Mouse (Mus musculus): ENCODE measurements around the gene Proser3. TPM values are rescaled to one million over a fixed set of nuclear protein-coding genes. Genes with fewer than 3 reads are reported as not detected.
A peak's percentile ranks its signal among the peaks of the same experiment; 100 is the strongest.

Gene Proser3
- total RNA-seq, 2 experiments from 2014 or later: 2.6 to 3.6 TPM

DNA sequence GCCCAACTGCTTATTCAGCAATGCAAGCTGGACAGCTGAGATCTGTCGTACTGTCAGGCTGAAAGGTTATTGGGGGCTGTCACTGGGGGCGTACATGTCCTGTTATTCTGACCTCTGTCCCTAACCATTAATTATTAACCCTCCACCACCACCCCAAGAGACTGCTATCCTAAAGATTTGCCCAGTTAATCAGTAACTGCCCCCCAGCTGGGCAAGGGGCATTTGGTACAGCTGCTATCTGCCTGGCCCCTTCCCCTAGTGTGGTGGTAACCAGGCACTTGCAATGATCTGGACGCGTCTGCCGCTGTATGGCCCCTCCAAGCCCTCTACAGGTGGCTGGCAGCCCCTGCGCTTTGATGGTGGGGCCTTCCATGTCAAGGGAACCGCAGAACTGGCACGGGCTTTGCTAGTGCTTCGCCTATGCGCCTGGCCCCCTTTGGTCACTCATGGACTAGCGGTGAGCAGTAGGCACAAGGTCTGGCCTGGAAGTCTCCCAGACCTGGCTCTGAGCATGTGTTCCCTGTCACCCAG lies 58.6 kb downstream of the Proser3 start, which contains the start of gene Prodh2:
TSS of gene Prodh2 (plus strand) at position 222 of the 531 bp plus-strand sequence.
- ATAC-seq (ENCODE audit: poor library complexity, severe bottlenecking): no peak

DNA sequence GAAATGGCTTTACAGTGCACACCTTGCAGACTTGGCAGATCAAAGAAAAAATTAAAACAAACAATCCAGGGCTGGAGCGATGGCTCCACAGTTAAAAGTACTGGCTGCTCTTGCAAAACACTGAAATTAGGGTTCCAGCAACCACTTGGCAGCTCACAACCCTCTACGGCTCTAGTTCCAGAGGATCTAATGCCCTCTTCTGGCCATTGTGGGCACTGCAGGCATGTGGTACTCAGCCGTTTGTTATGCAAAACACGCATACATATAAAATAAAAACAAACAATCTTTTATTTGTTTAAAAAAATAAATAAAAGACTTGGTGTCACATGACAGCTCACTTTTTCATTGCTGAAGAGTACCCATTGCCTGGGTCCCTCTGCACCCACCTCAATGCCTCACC lies 59.3 kb downstream of the Proser3 start:
- ATAC-seq (ENCODE audit: poor library complexity, severe bottlenecking): peak; percentile 75

DNA sequence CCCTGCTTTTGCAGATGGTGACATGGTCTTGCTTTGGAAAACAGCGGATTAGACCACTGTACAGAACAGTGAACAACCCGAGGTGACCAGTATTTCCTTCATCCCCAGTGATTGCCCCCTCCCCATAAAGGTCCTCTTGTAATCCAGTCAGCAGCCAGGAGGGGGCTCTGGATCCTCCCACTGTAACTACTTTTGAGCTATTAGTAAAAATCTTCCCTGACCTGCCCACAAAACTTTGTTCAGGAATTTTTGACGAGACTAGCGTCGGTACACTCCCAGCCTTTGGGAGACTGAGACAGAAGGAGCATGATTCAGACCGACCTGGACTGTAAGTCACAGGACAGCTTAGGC lies 61.2 kb downstream of the Proser3 start:
- no peak for ATAC-seq (ENCODE audit: poor library complexity, severe bottlenecking)

DNA sequence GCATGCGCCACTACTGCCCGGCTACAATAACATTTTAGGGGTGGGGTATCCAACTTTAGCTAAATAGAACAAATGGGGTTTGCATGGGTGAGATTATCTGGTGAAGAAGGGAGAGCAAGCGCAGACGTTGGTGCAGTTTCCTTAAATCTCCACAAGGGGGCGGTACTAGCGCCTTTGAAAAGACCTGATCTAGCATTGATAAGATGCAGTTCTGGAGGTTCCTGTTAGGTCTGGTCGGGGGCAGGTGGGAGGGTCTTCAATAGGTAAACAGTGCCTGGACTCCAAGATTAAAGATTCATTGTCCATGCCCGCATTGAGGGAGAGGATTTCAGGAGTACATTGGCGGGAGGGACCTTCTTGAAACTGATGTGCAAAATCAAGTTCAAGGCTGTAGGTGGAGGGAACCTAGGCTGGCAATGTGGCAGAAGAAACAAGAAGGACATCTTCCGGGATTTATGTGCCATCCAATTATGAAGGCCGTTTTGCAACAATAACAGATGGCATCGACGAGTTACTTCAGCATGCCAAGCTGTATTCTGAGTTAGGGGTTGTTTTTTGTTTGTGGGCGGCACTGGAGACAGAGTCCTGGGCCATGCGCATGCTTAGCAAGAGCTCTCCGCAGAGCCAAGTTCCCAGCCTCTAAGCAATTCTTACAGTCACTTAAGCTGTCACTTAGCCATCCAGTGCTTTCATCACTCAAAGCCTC lies 61.7 kb downstream of the Proser3 start:
- no peak; the same call in 1 of the 2 replicates for ATAC-seq (ENCODE audit: poor library complexity, severe bottlenecking)

Other genes with a start within 250 kb of the Proser3 start
Only the 30 nearest of the 34 such genes appear.
- 3.7 and 5.1 TPM in 2 replicates for gene Sdhaf1, start 228.4 kb downstream of the Proser3 start, total RNA-seq (2015)
- 5.8 and 5.9 TPM in 2 replicates for gene Sdhaf1, start 228.4 kb downstream of the Proser3 start, total RNA-seq (2017)
- gene Lrfn3, start 189.5 kb downstream of the Proser3 start, total RNA-seq (2015): 0.11 TPM in 1 of 2 replicates, not detected in the other
- not detected in 2 replicates for gene Lrfn3, start 189.5 kb downstream of the Proser3 start, total RNA-seq (2017)
- 2,723 and 2,838 TPM in 2 replicates for gene Tyrobp, start 138.5 kb downstream of the Proser3 start, total RNA-seq (2015)
- 1,463 and 1,715 TPM in 2 replicates for gene Tyrobp, start 138.5 kb downstream of the Proser3 start, total RNA-seq (2017)
- gene Hcst, start 132.4 kb downstream of the Proser3 start, total RNA-seq (2015): 45.8 and 47.6 TPM in 2 replicates
- 13.3 and 18.5 TPM in 2 replicates for gene Hcst, start 132.4 kb downstream of the Proser3 start, total RNA-seq (2017)
- 23.0 and 28.6 TPM in 2 replicates for gene Nfkbid, start 130.6 kb downstream of the Proser3 start, total RNA-seq (2015)
- gene Nfkbid, start 130.6 kb downstream of the Proser3 start, total RNA-seq (2017): 13.3 and 17.2 TPM in 2 replicates
- gene Aplp1, start 106.8 kb downstream of the Proser3 start, total RNA-seq (2015): 0.07 and 0.25 TPM in 2 replicates
- 0.08 TPM in 1 of 2 replicates, not detected in the other for gene Aplp1, start 106.8 kb downstream of the Proser3 start, total RNA-seq (2017)
- gene Kirrel2, start 94.6 kb downstream of the Proser3 start, total RNA-seq (2015): not detected in 2 replicates
- gene Kirrel2, start 94.6 kb downstream of the Proser3 start, total RNA-seq (2017): 0.07 TPM in 1 of 2 replicates, not detected in the other
- not detected in 2 replicates for gene Nphs1, start 94.0 kb downstream of the Proser3 start, total RNA-seq (2015)
- gene Nphs1, start 94.0 kb downstream of the Proser3 start, total RNA-seq (2017): 0.29 TPM in 1 of 2 replicates, not detected in the other
- gene Prodh2, start 58.7 kb downstream of the Proser3 start, total RNA-seq (2015): not detected in 2 replicates
- not detected in 2 replicates for gene Prodh2, start 58.7 kb downstream of the Proser3 start, total RNA-seq (2017)
- gene Arhgap33, start 17.2 kb downstream of the Proser3 start, total RNA-seq (2015): 7.0 and 10.6 TPM in 2 replicates
- 3.1 and 4.9 TPM in 2 replicates for gene Arhgap33, start 17.2 kb downstream of the Proser3 start, total RNA-seq (2017)
- 10.7 and 11.0 TPM in 2 replicates for gene Hspb6, start 121 bp downstream of the Proser3 start, total RNA-seq (2015)
- gene Hspb6, start 121 bp downstream of the Proser3 start, total RNA-seq (2017): 3.8 and 5.2 TPM in 2 replicates
- 54.7 and 64.1 TPM in 2 replicates for gene Lin37, start 7.5 kb upstream of the Proser3 start, total RNA-seq (2015)
- gene Lin37, start 7.5 kb upstream of the Proser3 start, total RNA-seq (2017): 13.0 and 22.4 TPM in 2 replicates
- 15.2 and 19.6 TPM in 2 replicates for gene U2af1l4, start 11.0 kb upstream of the Proser3 start, total RNA-seq (2015)
- 63.3 and 69.7 TPM in 2 replicates for gene U2af1l4, start 11.0 kb upstream of the Proser3 start, total RNA-seq (2017)
- 1.0 and 2.1 TPM in 2 replicates for gene Gm49396, start 11.0 kb upstream of the Proser3 start, total RNA-seq (2015)
- 3.6 and 3.8 TPM in 2 replicates for gene Gm49396, start 11.0 kb upstream of the Proser3 start, total RNA-seq (2017)
- gene Psenen, start 11.3 kb upstream of the Proser3 start, total RNA-seq (2015): 216 and 221 TPM in 2 replicates
- gene Psenen, start 11.3 kb upstream of the Proser3 start, total RNA-seq (2017): 154 and 162 TPM in 2 replicates
- 4.6 and 8.0 TPM in 2 replicates for gene Igflr1, start 13.1 kb upstream of the Proser3 start, total RNA-seq (2015)
- gene Igflr1, start 13.1 kb upstream of the Proser3 start, total RNA-seq (2017): not detected in 2 replicates
- 60.9 and 78.2 TPM in 2 replicates for gene Kmt2b, start 36.4 kb upstream of the Proser3 start, total RNA-seq (2015)
- 8.0 and 24.3 TPM in 2 replicates for gene Kmt2b, start 36.4 kb upstream of the Proser3 start, total RNA-seq (2017)
- 0.78 TPM in 1 of 2 replicates, not detected in the other for gene Zbtb32, start 46.6 kb upstream of the Proser3 start, total RNA-seq (2015)
- 2.0 and 2.9 TPM in 2 replicates for gene Zbtb32, start 46.6 kb upstream of the Proser3 start, total RNA-seq (2017)
- gene Upk1a, start 60.5 kb upstream of the Proser3 start, total RNA-seq (2015): 0.60 TPM in 1 of 2 replicates, not detected in the other
- gene Upk1a, start 60.5 kb upstream of the Proser3 start, total RNA-seq (2017): not detected in 2 replicates
- gene Cox6b1, start 73.9 kb upstream of the Proser3 start, total RNA-seq (2015): 305 and 323 TPM in 2 replicates
- gene Cox6b1, start 73.9 kb upstream of the Proser3 start, total RNA-seq (2017): 441 and 447 TPM in 2 replicates
- not detected in 2 replicates for gene Etv2, start 83.6 kb upstream of the Proser3 start, total RNA-seq (2015)
- gene Etv2, start 83.6 kb upstream of the Proser3 start, total RNA-seq (2017): 0.59 TPM in 1 of 2 replicates, not detected in the other
- 50.2 and 50.4 TPM in 2 replicates for gene Rbm42, start 98.0 kb upstream of the Proser3 start, total RNA-seq (2015)
- 41.3 and 46.6 TPM in 2 replicates for gene Rbm42, start 98.0 kb upstream of the Proser3 start, total RNA-seq (2017)
- gene Haus5, start 112.7 kb upstream of the Proser3 start, total RNA-seq (2015): 22.4 and 22.9 TPM in 2 replicates
- gene Haus5, start 112.7 kb upstream of the Proser3 start, total RNA-seq (2017): 17.0 and 18.7 TPM in 2 replicates
- gene Pmis2, start 119.3 kb upstream of the Proser3 start, total RNA-seq (2015): not detected in 2 replicates
- gene Pmis2, start 119.3 kb upstream of the Proser3 start, total RNA-seq (2017): not detected in 2 replicates
- gene 2200002J24Rik, start 146.6 kb upstream of the Proser3 start, total RNA-seq (2015): not detected in 2 replicates
- not detected in 2 replicates for gene 2200002J24Rik, start 146.6 kb upstream of the Proser3 start, total RNA-seq (2017)
- gene Atp4a, start 159.9 kb upstream of the Proser3 start, total RNA-seq (2015): 0.71 and 1.3 TPM in 2 replicates
- gene Atp4a, start 159.9 kb upstream of the Proser3 start, total RNA-seq (2017): 0.04 TPM in 1 of 2 replicates, not detected in the other
- 86.7 and 96.5 TPM in 2 replicates for gene Tmem147, start 177.2 kb upstream of the Proser3 start, total RNA-seq (2015)
- gene Tmem147, start 177.2 kb upstream of the Proser3 start, total RNA-seq (2017): 27.8 and 31.4 TPM in 2 replicates
- gene Gapdhs, start 191.4 kb upstream of the Proser3 start, total RNA-seq (2015): not detected in 2 replicates
- gene Gapdhs, start 191.4 kb upstream of the Proser3 start, total RNA-seq (2017): not detected in 2 replicates
- 0.22 and 3.2 TPM in 2 replicates for gene Sbsn, start 199.2 kb upstream of the Proser3 start, total RNA-seq (2015)
- gene Sbsn, start 199.2 kb upstream of the Proser3 start, total RNA-seq (2017): 0.49 and 0.88 TPM in 2 replicates
- gene Dmkn, start 211.5 kb upstream of the Proser3 start, total RNA-seq (2015): 15.1 and 17.1 TPM in 2 replicates
- gene Dmkn, start 211.5 kb upstream of the Proser3 start, total RNA-seq (2017): 24.6 and 25.7 TPM in 2 replicates